Mouse (Mus musculus) embryonic fibroblast, embryonic 13.5 days (primary cell): ENCODE data around the gene Cga.

Source experiments
- CTCF ChIP-seq: IDR thresholded peaks from 2 replicates; pipeline ENCODE4 v1.5.1; 2011; ENCODE audit warnings: mild to moderate bottlenecking, control low read depth, low read length, moderate library complexity, borderline replicate concordance; ENCODE audit not compliant: insufficient read depth
- POLR2A ChIP-seq: IDR thresholded peaks from 2 replicates; pipeline ENCODE4 v1.6.1; 2011; ENCODE audit warnings: low read depth, mild to moderate bottlenecking, control low read depth, low read length, moderate library complexity

- no peak for TF ChIP-seq CTCF
- no peak for TF ChIP-seq POLR2A
These were observed 10.1 kb upstream of the Cga start for GRCm38 (mm10) chr4:34883366-34884029.
